Mouse (Mus musculus) forebrain, embryonic 14.5 days (tissue): ENCODE measurements around the gene 1810055G02Rik. TPM values are rescaled to one million over a fixed set of nuclear protein-coding genes. Genes with fewer than 3 reads are reported as not detected.
A peak's percentile ranks its signal among the peaks of the same experiment; 100 is the strongest.

Source experiments
- ATAC-seq: fragments of 200-750 bp; cut with Nextera tagmentation; 2 replicates; pipeline ENCODE4 v1.8.0; 2017; ENCODE audit warnings: mild to moderate bottlenecking, moderate library complexity
- DNase-seq: peaks from one replicate; pipeline ENCODE4 v3.0.0-alpha.2; 2015; ENCODE audit warnings: low spot score
- H3K27ac ChIP-seq: fragments of 300-500 bp; sonication (generic); 2 replicates; pipeline ENCODE4 v1.5.1; 2014; ENCODE audit warnings: low read depth, mild to moderate bottlenecking, control low read depth, low read length, moderate library complexity
- H3K27me3 ChIP-seq: fragments of 300-500 bp; sonication (generic); replicated peaks from 2 replicates; pipeline ENCODE4 v1.6.1; 2014; ENCODE audit warnings: low read length, control low read depth, mixed read lengths; ENCODE audit not compliant: control insufficient read depth, insufficient read depth
- H3K36me3 ChIP-seq: fragments of 300-500 bp; sonication (generic); 2 replicates; pipeline ENCODE4 v1.6.1; 2014; ENCODE audit warnings: low read length, control low read depth; ENCODE audit not compliant: control insufficient read depth, insufficient read depth
- H3K4me1 ChIP-seq: fragments of 300-500 bp; sonication (generic); 2 replicates; pipeline ENCODE4 v1.6.1; 2014; ENCODE audit warnings: antibody characterized with exemption, low read length, control low read depth; ENCODE audit not compliant: control insufficient read depth, insufficient read depth
- H3K4me2 ChIP-seq: fragments of 300-500 bp; sonication (generic); 2 replicates; pipeline ENCODE4 v1.6.1; 2014; ENCODE audit warnings: mild to moderate bottlenecking, control low read depth, low read length
- H3K4me3 ChIP-seq: fragments of 300-500 bp; sonication (generic); 2 replicates; pipeline ENCODE4 v1.5.1; 2014; ENCODE audit warnings: low read depth, low read length, control low read depth
- H3K9ac ChIP-seq: fragments of 300-500 bp; sonication (generic); 2 replicates; pipeline ENCODE4 v1.6.1; 2014; ENCODE audit warnings: mild to moderate bottlenecking, low read length, control low read depth, moderate library complexity
- H3K9me3 ChIP-seq: fragments of 300-500 bp; sonication (generic); replicated peaks from 2 replicates; pipeline ENCODE4 v1.6.1; 2016; ENCODE audit warnings: low read length, control low read depth, mixed read lengths; ENCODE audit not compliant: control insufficient read depth
- WGBS: fragments of 180-500 bp; shearing (Covaris S2); extraction: QIAGEN DNeasy Blood & Tissue Kit; methylation state at CpG from one replicate; pipeline ENCODE4 v1.1.7; 2014; 5-methylcytosine and 5-hydroxymethylcytosine counted together
- polyA plus RNA-seq: library from polyadenylated mRNA; unstranded; fragments of >200 nt; fragmentation: Nextera tagmentation; extraction: Ambion mirVana; gene quantifications from 2 replicates; pipeline ENCODE4 v1.2.1, GENCODE M21; 2014

Gene 1810055G02Rik
- polyA plus RNA-seq, 1 experiment from 2014 or later, result 29.7 TPM

DNA sequence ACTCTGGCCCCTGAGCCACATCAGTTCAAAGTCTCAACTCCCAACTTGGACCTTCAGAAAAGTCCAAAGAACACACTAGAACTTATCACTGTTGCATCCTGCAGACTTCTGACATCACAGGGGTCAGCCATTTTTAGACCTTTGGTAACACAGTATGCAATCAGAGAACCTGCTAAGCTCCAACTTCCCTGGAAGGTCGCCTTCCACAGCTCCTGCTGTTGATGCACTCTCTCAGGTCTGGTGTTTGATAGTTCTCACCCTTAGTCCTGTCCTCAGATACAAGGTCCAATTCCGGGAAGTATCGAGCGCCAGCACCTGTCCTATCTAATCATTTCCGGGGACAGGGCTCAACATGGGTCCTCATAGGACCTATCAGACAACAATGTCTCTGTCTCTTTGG is 16.8 kb upstream of the 1810055G02Rik start:
- ATAC-seq (no peak), DNase-seq (no peak)
- H3K9ac ChIP-seq, result no peak overlapping the region
- H3K27ac ChIP-seq, result no peak overlapping the region
- no peak overlapping the region for H3K4me2 ChIP-seq
- H3K4me3 ChIP-seq, result no peak overlapping the region
- 91% methylated on average over 5 of the region's 5 CpGs for WGBS
- H3K36me3 ChIP-seq, result no peaks in the 10 kb centered on the region
- no peaks in the 10 kb centered on the region; the same call in 1 of the 2 replicates for H3K4me1 ChIP-seq
- no peaks in the 10 kb centered on the region for H3K9me3 ChIP-seq
- H3K27me3 ChIP-seq, result peaks cover 4% of the 10 kb centered on the region; the same call in 1 of the 2 replicates

DNA sequence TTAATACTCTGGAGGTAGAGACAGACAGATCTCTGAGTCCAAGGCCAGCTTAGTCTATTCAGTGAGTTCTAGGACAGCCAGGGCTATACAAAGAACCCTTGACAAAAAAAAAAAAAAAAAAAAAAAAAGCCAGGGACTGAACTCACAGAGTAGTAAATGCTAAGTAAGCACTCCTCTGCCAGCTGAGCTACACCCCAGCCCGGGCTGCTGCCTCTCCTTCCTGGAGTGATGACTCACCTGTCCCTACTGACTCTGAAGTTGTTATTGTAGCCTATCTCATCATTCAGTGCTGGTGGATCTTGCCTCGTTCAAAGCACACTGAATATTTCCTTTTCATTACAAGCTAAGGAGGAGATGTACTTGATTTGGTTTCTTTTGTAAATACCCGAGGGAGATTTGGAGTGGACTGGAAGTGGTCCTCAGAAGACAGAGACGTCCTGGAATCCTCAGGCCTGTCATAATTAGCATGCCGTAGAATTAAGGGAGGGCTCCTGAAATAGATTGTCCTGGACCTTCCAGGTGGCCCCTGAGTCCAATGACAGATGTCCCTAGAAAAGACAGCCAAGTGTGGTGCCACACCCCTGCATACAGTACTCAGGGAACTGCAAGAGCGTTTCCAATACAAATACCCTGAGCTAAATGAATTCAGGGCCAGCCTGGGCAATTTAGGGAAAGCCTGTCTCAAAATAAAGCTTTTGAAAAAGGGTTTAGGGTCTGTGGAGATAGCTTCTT is 15.5 kb upstream of the 1810055G02Rik start:
- WGBS, result 72% methylated on average over 6 of the region's 6 CpGs
- H3K9ac ChIP-seq, result no peak overlapping the region

DNA sequence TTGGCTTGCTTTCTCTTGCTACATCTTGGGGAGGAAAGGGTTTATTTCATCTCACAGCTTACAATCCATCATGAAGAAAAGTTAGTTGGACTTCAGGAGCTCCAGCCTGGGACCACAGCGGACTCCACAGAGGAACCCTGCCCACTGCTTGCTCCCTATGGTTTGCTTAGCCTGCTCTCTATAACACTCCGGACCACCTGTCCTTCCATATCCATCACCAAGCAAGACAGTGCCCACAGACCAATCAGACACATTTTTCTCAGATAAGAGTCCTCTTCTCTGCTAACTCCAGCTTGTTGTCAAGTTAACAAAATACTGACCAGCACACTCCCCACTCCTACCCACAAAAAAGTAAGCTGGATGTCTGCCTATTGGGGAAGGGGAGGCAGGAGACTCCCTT is 13.6 kb upstream of the 1810055G02Rik start:
- no peaks in the 10 kb centered on the region for H3K4me1 ChIP-seq
- H3K4me3 ChIP-seq, result no peak overlapping the region
- WGBS, result 86% methylated on average over 2 of the region's 2 CpGs
- ATAC-seq (no peak), DNase-seq (no peak)
- H3K4me2 ChIP-seq, result no peak overlapping the region
- no peaks in the 10 kb centered on the region for H3K9me3 ChIP-seq
- no peaks in the 10 kb centered on the region for H3K36me3 ChIP-seq
- H3K9ac ChIP-seq, result no peak overlapping the region
- no peaks in the 10 kb centered on the region for H3K27me3 ChIP-seq
- H3K27ac ChIP-seq, result no peak overlapping the region

More for the DNA sequence above, 15.5 kb upstream of the 1810055G02Rik start:
- Histone ChIP-seq H3K27ac (no peak overlapping the region), H3K4me1 (no peaks in the 10 kb centered on the region), H3K9me3 (no peaks in the 10 kb centered on the region), H3K27me3 (no peaks in the 10 kb centered on the region), H3K4me3 (no peak overlapping the region), H3K36me3 (no peaks in the 10 kb centered on the region), H3K4me2 (no peak overlapping the region)
- ATAC-seq (no peak), DNase-seq (no peak)

DNA sequence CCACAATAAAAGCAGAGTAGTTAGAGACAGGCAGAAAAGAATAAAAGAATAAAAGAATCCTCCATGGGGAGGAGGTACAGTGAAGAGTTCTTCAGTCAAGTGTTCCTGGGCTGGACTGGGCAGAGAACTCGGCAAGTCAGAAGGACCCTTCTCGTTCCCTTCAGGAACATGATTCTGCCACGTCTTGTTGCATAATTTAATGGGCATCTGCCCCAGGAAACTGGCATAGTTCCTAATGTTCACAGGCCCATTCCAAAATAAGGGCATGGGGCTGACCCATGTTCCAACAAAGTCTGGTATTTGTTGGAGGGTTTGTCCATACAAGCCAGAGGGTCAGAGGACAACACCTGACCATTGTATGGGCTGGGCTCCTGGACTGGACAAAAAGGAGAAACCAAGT is 13.1 kb upstream of the 1810055G02Rik start:
- ATAC-seq, result no peak
- H3K9me3 ChIP-seq, result no peaks in the 10 kb centered on the region
- 81% methylated on average over 3 of the region's 3 CpGs for WGBS

DNA sequence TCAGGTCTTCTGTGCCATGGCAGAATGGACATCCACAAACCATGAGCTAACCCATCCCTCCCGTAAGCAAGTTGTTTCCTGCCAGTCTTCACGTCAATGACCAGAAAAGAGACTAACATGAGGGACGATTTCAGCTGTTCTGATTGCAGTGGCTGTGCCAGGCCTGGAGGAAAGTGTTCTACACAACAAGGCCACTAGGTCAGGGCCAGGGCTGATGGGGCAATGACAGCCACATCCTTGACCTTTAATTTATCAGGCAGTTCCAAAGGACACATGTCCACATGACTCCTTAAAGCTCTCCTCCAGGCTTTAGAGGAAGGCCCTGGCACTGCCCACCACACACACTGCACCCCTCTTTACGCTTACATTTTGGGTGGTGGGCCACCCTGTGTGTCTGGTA is 12.6 kb upstream of the 1810055G02Rik start:
- ATAC-seq (no peak), DNase-seq (no peak)
- H3K27ac ChIP-seq, result no peak overlapping the region
- no peak overlapping the region for H3K4me3 ChIP-seq
- 81% methylated on average over 4 of the region's 4 CpGs for WGBS
- H3K9me3 ChIP-seq, result no peaks in the 10 kb centered on the region
- H3K4me1 ChIP-seq, result no peaks in the 10 kb centered on the region
- H3K4me2 ChIP-seq, result no peak overlapping the region
- H3K36me3 ChIP-seq, result no peaks in the 10 kb centered on the region
- no peaks in the 10 kb centered on the region for H3K27me3 ChIP-seq
- no peak overlapping the region for H3K9ac ChIP-seq

More for the DNA sequence above, 13.1 kb upstream of the 1810055G02Rik start:
- no peaks in the 10 kb centered on the region for H3K27me3 ChIP-seq
- H3K4me1 ChIP-seq, result no peaks in the 10 kb centered on the region
- no peak overlapping the region for H3K4me2 ChIP-seq
- no peak overlapping the region for H3K9ac ChIP-seq
- no peak overlapping the region for H3K27ac ChIP-seq
- H3K36me3 ChIP-seq, result no peaks in the 10 kb centered on the region
- no peak overlapping the region for H3K4me3 ChIP-seq
- no peak for DNase-seq

DNA sequence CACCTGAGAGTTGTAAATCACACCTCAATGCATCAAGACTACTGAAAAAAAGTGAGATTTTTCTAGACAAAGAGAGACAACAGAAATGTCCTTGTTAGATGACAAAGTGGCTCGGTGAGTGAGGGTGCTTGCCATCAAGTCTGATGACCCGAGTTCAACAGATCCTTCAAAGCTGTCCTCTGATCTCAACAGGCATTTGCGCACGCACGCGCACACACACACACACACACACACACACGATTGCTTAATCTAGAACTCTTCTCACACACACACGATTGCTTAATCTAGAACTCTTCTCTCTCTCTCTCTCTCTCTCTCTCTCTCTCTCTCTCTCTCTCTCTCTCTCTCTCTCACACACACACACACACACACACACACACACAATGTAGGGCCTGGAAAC is 12.1 kb upstream of the 1810055G02Rik start:
- Histone ChIP-seq H3K9me3 (no peaks in the 10 kb centered on the region), H3K27me3 (no peaks in the 10 kb centered on the region), H3K27ac (no peak overlapping the region), H3K4me3 (no peak overlapping the region), H3K4me2 (no peak overlapping the region), H3K4me1 (no peaks in the 10 kb centered on the region), H3K9ac (no peak overlapping the region), H3K36me3 (no peaks in the 10 kb centered on the region)
- no peak for ATAC-seq
- DNase-seq, result no peak
- 86% methylated on average over 8 of the region's 8 CpGs for WGBS

DNA sequence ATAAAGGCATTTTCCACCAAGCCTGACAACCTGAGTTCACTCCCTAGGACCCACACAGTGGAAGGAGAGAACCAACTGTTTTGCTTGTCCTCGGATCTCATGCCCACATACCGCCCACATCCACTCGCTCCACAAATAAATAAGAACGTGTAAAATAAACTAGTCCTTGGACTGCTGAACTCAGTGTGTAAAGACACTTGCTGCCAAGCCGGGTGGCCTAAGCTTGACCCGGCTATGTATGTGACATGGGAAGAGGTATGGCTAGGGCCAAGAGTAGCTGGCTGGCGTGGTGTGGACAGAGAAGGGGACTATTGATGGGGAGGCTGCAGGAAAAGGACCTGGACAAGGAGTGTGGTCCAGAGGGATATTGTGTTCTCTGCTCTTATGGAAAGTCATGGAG is 10.1 kb upstream of the 1810055G02Rik start:
- WGBS, result 88% methylated on average over 7 of the region's 7 CpGs
- no peak for DNase-seq
- no peak overlapping the region for H3K4me3 ChIP-seq

DNA sequence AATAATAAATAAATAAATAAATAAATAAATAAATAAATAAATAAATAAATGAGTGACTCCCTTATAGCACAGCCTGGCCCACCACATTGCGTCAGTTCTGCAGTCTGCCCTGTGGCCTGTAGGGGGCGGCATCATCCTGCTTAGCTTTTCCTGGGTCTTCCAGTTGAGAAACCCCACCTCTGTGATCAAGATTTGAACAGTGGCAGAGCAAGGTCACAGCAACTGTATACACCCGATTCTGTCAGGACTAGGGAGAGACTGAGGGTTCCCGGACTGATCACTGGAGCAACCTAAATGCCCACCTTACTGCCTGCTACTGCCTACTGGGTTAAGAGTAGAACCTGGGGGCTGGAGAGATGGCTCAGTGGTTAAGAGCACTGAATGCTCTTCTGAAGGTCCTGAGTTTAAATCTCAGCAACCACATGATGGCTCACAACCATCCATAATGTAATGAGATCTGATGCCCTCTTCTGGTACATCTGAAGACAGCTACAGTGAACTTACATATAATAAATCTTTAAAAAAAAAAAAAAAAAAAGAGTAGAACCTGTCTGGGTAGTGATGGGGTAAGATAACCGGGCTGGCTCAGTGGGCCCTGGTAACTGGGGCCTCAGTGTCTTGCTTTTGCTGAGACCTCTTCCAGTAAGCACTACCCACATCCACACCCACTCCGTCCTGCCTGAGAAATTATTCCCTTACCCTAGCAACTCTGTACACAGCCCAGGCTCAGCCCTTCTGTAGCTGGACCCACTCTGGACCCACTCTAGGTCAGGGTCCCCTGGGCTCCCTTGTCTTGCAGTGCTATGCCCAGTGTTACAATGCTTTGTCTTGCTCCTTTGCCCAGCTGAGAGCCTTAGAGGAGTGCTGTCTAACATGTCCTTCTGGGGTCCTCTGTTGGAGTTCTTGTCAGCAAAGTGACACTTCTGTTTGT is 8.3 kb upstream of the 1810055G02Rik start:
- H3K4me1 ChIP-seq, result no peaks in the 10 kb centered on the region
- H3K9ac ChIP-seq, result no peak overlapping the region
- H3K27ac ChIP-seq, result no peak overlapping the region
- H3K9me3 ChIP-seq, result no peaks in the 10 kb centered on the region
- no peaks in the 10 kb centered on the region for H3K36me3 ChIP-seq
- no peak overlapping the region for H3K4me3 ChIP-seq
- peak; percentile 73 for ATAC-seq
- no peak overlapping the region for H3K4me2 ChIP-seq
- H3K27me3 ChIP-seq, result no peaks in the 10 kb centered on the region
- peak; percentile 76 for DNase-seq
- WGBS, result 38% methylated on average over 6 of the region's 6 CpGs

More for the DNA sequence above, 10.1 kb upstream of the 1810055G02Rik start:
- Histone ChIP-seq H3K4me2 (no peak overlapping the region), H3K4me1 (no peaks in the 10 kb centered on the region), H3K27me3 (no peaks in the 10 kb centered on the region), H3K9ac (no peak overlapping the region), H3K9me3 (no peaks in the 10 kb centered on the region), H3K36me3 (no peaks in the 10 kb centered on the region), H3K27ac (no peak overlapping the region)
- no peak for ATAC-seq

DNA sequence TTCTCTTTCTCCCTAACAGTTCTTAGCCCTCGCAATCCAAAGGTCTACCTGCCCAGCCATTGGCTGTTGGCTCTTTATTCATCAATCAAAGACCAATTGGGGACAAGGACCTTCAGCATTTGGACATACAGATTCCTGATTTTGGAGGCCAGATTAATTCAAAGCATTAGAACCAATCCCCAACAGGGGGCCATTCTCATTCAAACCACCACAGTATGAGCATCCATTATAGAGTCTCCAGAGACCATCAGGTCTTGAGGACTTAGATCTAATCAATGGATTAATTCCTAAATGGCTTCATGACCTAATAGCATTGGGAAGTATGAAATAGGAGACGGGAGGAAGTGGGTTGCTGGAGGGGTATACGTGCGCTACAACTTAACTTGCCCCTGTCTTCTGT is 5.6 kb upstream of the 1810055G02Rik start:
- 81% methylated on average over 4 of the region's 4 CpGs for WGBS
- Histone ChIP-seq H3K27ac (no peak overlapping the region), H3K4me2 (no peak overlapping the region), H3K36me3 (no peaks in the 10 kb centered on the region), H3K4me3 (no peak overlapping the region), H3K4me1 (0 out of 2 replicates have a peak, but pooled peaks cover under 1% of the 10 kb centered on the region), H3K9ac (no peak overlapping the region), H3K27me3 (no peaks in the 10 kb centered on the region), H3K9me3 (no peaks in the 10 kb centered on the region)
- DNase-seq (no peak), ATAC-seq (no peak)
